Mouse (Mus musculus) forebrain, embryonic 14.5 days (tissue): ENCODE data around the gene Stk11ip. TPM values are rescaled to one million over a fixed set of nuclear protein-coding genes. Genes with fewer than 3 reads are reported as not detected.

Experiments used
- ATAC-seq: fragments of 200-750 bp; cut with Nextera tagmentation; 2 replicates; pipeline ENCODE4 v1.8.0; 2017; ENCODE audit warnings: mild to moderate bottlenecking, moderate library complexity
- DNase-seq: peaks from one replicate; pipeline ENCODE4 v3.0.0-alpha.2; 2015; ENCODE audit warnings: low spot score
- H3K27ac ChIP-seq: fragments of 300-500 bp; sonication (generic); 2 replicates; pipeline ENCODE4 v1.5.1; 2014; ENCODE audit warnings: low read depth, mild to moderate bottlenecking, control low read depth, low read length, moderate library complexity
- H3K27me3 ChIP-seq: fragments of 300-500 bp; sonication (generic); replicated peaks from 2 replicates; pipeline ENCODE4 v1.6.1; 2014; ENCODE audit warnings: low read length, control low read depth, mixed read lengths; ENCODE audit not compliant: control insufficient read depth, insufficient read depth
- H3K36me3 ChIP-seq: fragments of 300-500 bp; sonication (generic); 2 replicates; pipeline ENCODE4 v1.6.1; 2014; ENCODE audit warnings: low read length, control low read depth; ENCODE audit not compliant: control insufficient read depth, insufficient read depth
- H3K4me1 ChIP-seq: fragments of 300-500 bp; sonication (generic); 2 replicates; pipeline ENCODE4 v1.6.1; 2014; ENCODE audit warnings: antibody characterized with exemption, low read length, control low read depth; ENCODE audit not compliant: control insufficient read depth, insufficient read depth
- H3K4me2 ChIP-seq: fragments of 300-500 bp; sonication (generic); 2 replicates; pipeline ENCODE4 v1.6.1; 2014; ENCODE audit warnings: mild to moderate bottlenecking, control low read depth, low read length
- H3K4me3 ChIP-seq: fragments of 300-500 bp; sonication (generic); 2 replicates; pipeline ENCODE4 v1.5.1; 2014; ENCODE audit warnings: low read depth, low read length, control low read depth
- H3K9ac ChIP-seq: fragments of 300-500 bp; sonication (generic); 2 replicates; pipeline ENCODE4 v1.6.1; 2014; ENCODE audit warnings: mild to moderate bottlenecking, low read length, control low read depth, moderate library complexity
- H3K9me3 ChIP-seq: fragments of 300-500 bp; sonication (generic); replicated peaks from 2 replicates; pipeline ENCODE4 v1.6.1; 2016; ENCODE audit warnings: low read length, control low read depth, mixed read lengths; ENCODE audit not compliant: control insufficient read depth
- WGBS: fragments of 180-500 bp; shearing (Covaris S2); extraction: QIAGEN DNeasy Blood & Tissue Kit; methylation state at CpG from one replicate; pipeline ENCODE4 v1.1.7; 2014; 5-methylcytosine and 5-hydroxymethylcytosine counted together
- polyA plus RNA-seq: library from polyadenylated mRNA; unstranded; fragments of >200 nt; fragmentation: Nextera tagmentation; extraction: Ambion mirVana; gene quantifications from 2 replicates; pipeline ENCODE4 v1.2.1, GENCODE M21; 2014

Gene Stk11ip
- polyA plus RNA-seq, 1 experiment from 2014 or later = 8.7 TPM

DNA sequence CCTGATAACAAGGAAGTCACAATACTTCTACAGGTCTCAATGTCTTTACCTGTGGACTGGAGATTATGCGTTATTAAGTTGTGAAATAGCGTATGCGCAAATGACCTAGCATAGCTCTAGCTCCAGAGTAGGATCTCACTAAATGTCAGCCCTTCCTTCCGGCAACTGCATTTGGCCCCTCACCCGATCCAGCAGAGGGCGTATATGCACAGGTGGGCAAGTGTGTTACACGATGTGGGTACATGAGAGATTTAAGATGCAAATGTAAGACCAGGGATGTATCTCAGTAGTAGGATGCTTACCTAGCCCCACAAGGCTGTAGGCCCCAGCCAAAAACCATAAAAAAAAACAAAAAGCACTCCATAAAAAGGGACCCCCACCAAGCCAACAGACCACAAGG, 21.9 kb upstream of the Stk11ip start:
- Histone ChIP-seq H3K4me3 (no peak overlapping the region), H3K27me3 (no peaks in the 10 kb centered on the region), H3K9ac (no peak overlapping the region), H3K36me3 (peaks cover 53% of the 10 kb centered on the region), H3K4me1 (peaks cover 6% of the 10 kb centered on the region; the same call in 1 of the 2 replicates), H3K9me3 (no peaks in the 10 kb centered on the region), H3K4me2 (no peak overlapping the region), H3K27ac (no peak overlapping the region)
- no peak for ATAC-seq
- no peak for DNase-seq
- 86% methylated on average over 7 of the region's 7 CpGs for WGBS

DNA sequence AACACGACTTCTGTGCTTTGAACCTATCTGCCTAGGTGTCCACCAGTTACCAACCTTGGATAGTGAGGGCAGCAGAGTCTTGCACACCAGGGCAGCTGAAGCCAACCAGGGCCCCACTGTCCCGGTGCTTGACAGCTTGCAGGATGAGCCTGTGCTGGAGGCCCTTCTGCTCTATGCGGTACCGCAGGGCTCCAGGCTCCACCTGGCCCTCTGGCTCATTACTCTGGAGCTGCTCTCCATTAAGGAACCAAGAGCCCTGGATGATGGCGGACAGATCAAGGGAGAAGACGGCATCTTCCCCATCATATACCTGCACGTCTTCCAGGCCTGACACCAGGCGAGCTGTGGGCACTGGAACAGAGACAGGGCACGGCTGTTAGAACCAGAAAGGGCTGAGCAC, 19.4 kb upstream of the Stk11ip start:
- Histone ChIP-seq H3K9ac (no peak overlapping the region), H3K27ac (no peak overlapping the region), H3K4me2 (no peak overlapping the region), H3K36me3 (peaks cover 46% of the 10 kb centered on the region), H3K27me3 (no peaks in the 10 kb centered on the region), H3K4me1 (peaks cover 9% of the 10 kb centered on the region), H3K9me3 (no peaks in the 10 kb centered on the region), H3K4me3 (no peak overlapping the region)
- 95% methylated on average over 9 of the region's 9 CpGs for WGBS
- DNase-seq = no peak
- ATAC-seq = no peak

DNA sequence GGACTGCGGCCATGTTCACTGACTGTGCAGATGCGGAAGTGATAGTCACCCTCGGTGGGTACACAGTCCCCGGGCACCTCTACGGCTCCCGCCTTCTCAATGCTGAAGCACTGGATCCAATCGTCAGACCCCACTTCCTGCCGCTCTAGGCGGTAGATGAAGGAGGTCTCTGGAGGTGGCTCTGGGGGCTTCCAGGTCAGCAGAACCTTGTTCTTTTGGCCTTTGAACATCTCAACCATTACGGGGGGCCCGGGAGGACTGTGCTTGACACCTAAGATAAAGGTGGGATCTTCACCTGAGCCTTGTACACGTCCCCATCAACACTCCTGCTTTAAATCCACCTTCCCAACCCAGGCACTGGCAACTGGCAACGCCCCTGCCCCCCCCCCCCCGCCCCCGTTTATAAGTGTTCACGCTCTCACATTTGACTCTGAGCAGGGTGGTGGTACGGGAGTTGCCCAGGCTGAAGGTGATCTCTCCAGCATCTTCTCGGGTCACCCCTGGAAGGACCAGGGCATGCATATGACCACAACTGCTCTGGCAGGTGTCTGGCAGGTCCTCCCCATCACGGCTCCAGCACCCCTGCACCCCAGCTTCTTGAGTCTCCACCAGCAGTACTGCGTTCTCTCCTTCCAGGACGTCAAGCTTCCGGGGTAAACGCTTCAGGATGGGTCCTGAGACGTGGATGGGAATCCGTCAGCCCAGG, 18.2 kb upstream of the Stk11ip start:
- Histone ChIP-seq H3K27ac (no peak overlapping the region), H3K27me3 (0 out of 2 replicates have a peak, but pooled peaks cover 3% of the 10 kb centered on the region), H3K9ac (no peak overlapping the region), H3K4me3 (no peak overlapping the region), H3K36me3 (peaks cover 39% of the 10 kb centered on the region), H3K4me1 (peaks cover 9% of the 10 kb centered on the region), H3K4me2 (no peak overlapping the region), H3K9me3 (no peaks in the 10 kb centered on the region)
- WGBS = 92% methylated on average over 25 of the region's 25 CpGs
- ATAC-seq (no peak), DNase-seq (no peak)

DNA sequence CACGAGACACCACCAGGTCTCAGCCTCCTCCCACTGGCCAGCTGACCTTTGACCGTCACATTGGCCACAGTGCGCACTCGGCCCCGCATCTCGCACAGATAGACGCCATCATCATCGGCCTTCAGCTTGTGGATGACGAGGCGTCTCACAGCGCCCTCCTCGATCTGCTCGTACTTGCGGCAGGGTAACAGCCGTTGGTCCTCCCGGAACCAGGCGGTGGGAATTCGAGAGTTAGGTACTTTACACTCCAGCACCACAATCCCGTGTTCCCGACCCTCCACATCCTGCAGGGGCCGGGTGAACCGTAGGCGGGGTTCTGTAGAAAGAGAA, 17.7 kb upstream of the Stk11ip start:
- WGBS = 71% methylated on average over 23 of the region's 23 CpGs
- 0 out of 2 replicates have a peak, but pooled peaks cover 4% of the 10 kb centered on the region for H3K27me3 ChIP-seq

DNA sequence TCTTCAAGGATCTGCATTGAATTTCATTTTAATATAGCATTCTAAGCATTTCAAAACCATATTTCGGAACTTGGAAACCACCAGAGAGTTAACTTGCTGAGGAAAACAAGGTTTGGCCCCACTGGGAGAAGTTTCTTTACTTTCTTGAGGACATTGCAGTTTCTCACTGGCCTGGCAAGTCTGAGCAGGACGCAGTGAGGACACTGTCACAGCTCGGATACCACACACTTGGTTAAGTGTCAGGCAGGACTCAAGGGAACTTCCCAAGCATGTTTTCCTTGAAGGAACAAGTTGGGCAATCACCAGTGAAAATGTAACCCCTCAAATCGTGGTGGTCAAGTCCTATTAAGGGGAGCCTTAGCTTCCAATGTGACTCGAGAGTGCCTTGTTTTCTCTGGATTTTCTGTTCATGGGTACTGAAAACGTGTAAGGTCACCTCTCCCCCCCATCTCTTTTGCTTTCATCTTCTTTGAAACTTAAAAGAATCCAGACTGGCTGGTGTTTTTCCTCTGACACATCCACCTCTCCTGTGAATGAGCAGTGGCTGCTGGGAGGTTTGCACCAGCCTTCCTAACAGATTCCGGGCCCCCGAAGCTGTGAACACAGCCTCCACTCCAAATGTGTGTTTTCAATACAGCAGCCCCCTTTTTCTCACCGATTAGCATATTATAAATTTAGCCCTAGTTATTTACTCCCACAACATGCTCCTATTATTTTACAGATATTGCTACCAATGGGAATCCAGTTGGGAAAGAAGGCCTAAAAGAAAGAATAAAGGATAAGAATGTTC, 16.9 kb upstream of the Stk11ip start:
- 64% methylated on average over 9 of the region's 9 CpGs for WGBS
- DNase-seq = no peak
- ATAC-seq = no peak

More for the DNA sequence above, 17.7 kb upstream of the Stk11ip start:
- no peak for ATAC-seq
- H3K9me3 ChIP-seq = no peaks in the 10 kb centered on the region
- H3K27ac ChIP-seq = no peak overlapping the region
- DNase-seq = no peak
- H3K4me2 ChIP-seq = no peak overlapping the region
- H3K4me3 ChIP-seq = no peak overlapping the region
- peaks cover 34% of the 10 kb centered on the region for H3K36me3 ChIP-seq
- H3K4me1 ChIP-seq = peaks cover 9% of the 10 kb centered on the region
- no peak overlapping the region for H3K9ac ChIP-seq

DNA sequence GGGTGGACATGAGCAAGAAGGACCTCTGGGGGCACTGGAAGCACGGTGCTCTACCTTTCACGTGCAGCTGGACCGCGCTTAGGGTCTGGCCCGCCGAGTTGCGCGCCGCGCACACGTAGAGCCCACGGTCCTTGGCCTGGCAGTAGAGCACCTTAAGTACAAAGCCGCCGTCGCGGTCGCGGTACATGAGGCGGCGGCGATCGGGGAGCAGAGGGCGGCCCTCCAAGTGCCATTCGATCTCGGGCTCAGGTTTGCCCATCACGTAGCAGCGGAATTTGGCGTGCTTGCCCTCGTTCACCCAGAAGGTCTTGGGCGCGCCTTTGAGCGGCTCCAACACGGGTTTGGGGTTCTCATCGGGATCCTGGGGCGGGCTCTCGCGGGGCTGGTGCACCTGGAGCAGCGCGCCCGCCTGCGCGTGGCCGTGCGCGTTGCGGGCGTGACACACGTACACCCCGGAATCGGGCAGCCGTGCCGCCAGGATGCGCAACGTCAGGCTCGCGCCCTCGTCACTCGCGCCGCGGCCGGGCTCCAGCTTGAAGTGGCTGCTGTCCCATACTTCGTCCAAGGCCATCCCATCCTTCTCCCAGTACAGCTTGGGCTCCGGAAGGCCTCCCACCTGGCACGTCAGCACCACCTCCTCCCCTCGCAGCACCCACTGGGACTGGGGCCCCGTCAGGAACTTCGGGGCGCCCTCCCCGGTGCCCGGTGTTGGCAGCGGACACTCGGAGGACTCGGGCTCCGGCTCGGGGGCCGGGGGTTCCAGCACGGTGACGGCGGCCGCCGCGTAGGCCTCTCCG, 16.0 kb upstream of the Stk11ip start:
- Histone ChIP-seq H3K27ac (peak overlapping the region; percentile 79), H3K9ac (peak overlapping the region; percentile 97), H3K9me3 (no peaks in the 10 kb centered on the region), H3K4me2 (peak overlapping the region; percentile 76), H3K36me3 (peaks cover 19% of the 10 kb centered on the region), H3K4me1 (peaks cover 9% of the 10 kb centered on the region), H3K4me3 (peak overlapping the region; percentile 86), H3K27me3 (0 out of 2 replicates have a peak, but pooled peaks cover 4% of the 10 kb centered on the region)
- DNase-seq (peak; percentile 76), ATAC-seq (peak; percentile 80)
- whole genome bisulfite sequencing = under 1% methylated on average over 84 of the region's 84 CpGs

More for the DNA sequence above, 16.9 kb upstream of the Stk11ip start:
- Histone ChIP-seq H3K9ac (peak overlapping the region; percentile 97), H3K27ac (no peak overlapping the region), H3K4me1 (peaks cover 9% of the 10 kb centered on the region), H3K4me2 (peak overlapping the region; percentile 76), H3K36me3 (peaks cover 28% of the 10 kb centered on the region), H3K9me3 (no peaks in the 10 kb centered on the region), H3K4me3 (peak overlapping the region; percentile 86), H3K27me3 (0 out of 2 replicates have a peak, but pooled peaks cover 4% of the 10 kb centered on the region)

DNA sequence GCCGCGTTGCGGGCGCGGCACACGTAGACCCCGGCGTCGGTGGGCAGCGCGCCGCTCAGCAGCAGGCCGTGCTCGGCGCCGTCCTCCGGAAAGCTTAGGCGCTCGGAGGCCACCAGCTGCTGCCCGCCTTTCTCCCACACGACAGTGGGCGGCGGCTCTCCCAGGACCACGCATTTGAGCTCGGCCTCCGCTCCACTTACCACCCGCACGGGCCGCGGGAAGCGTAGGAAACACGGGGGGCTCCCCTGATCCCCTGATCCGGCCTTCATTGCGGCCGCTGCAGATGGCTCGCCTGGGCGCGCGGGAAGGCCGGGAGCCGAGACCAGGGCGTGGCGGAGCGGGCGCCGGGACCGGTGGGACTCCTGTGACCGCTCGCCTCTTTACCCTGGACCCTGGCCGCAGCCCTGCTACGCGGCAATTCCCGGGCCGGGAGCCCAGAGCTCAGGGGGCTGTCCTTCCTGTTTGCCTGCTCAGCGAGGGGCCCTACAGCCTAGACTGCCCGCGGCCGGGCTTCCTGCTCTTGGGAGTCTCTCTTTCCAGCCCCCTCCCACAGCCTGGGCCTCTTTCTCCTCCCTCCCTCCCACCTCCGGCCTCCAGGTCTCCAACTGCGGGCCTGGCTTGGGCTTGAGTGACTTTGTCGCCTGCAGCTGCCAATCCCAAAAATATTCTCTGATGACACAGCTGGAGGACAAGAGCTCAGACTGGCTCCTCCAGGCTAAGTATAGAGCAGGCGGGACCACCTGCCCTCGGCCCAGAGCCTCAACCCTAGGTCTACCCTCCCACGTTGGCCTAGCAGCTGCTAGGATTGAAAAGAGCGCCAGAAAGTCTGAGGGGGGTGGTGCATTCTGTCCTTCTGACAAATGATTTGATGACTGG, 15.1 kb upstream of the Stk11ip start, which contains the start of gene Obsl1:
TSS of gene Obsl1 (minus strand) at position 497 of the 876 bp plus-strand sequence.
- H3K4me1 ChIP-seq = peaks cover 9% of the 10 kb centered on the region
- ATAC-seq (peak; percentile 82), DNase-seq (peak; percentile 75)
- H3K27ac ChIP-seq = peak within 1 kb of the TSS; percentile 79
- no peaks in the 10 kb centered on the region for H3K9me3 ChIP-seq
- H3K9ac ChIP-seq = peak within 1 kb of the TSS; percentile 97
- WGBS = under 1% methylated on average over 49 of the region's 65 CpGs
- peaks cover 13% of the 10 kb centered on the region for H3K36me3 ChIP-seq
- 0 out of 2 replicates have a peak, but pooled peaks cover 4% of the 10 kb centered on the region for H3K27me3 ChIP-seq
- H3K4me2 ChIP-seq = peak within 1 kb of the TSS; percentile 76
- peak within 1 kb of the TSS; percentile 86 for H3K4me3 ChIP-seq

DNA sequence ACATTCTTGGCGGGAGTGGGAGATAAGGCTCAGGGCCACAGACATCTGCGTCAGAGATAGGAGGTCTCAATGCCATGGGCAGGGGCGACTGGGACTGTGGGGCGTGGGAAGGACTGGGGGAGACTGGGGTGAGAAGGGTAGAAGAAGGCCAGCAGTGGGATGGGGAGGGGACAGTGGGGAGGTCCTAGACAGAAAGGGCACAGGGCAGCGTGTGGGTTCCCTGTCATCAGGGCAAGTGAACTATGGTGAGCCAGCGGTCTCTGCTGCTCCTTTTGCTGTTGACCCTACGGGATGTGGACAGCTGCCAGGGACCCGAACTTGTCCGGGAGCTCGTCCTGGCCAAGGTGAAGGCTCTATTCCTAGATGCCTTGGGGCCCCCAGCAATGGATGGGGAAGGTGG, 14.3 kb upstream of the Stk11ip start, which contains the start of gene Inha:
TSS of gene Inha (plus strand) at position 72 of the 400 bp plus-strand sequence.
- peak within 1 kb of the TSS; percentile 79 for H3K27ac ChIP-seq
- H3K4me1 ChIP-seq = peaks cover 9% of the 10 kb centered on the region
- H3K9me3 ChIP-seq = no peaks in the 10 kb centered on the region
- no peak for ATAC-seq
- 0 out of 2 replicates have a peak, but pooled peaks cover 4% of the 10 kb centered on the region for H3K27me3 ChIP-seq
- peaks cover 6% of the 10 kb centered on the region for H3K36me3 ChIP-seq
- peak within 1 kb of the TSS; percentile 86 for H3K4me3 ChIP-seq
- WGBS = 83% methylated on average over 10 of the region's 10 CpGs
- DNase-seq = no peak
- peak within 1 kb of the TSS; percentile 76 for H3K4me2 ChIP-seq
- peak within 1 kb of the TSS; percentile 97 for H3K9ac ChIP-seq
